Mouse (Mus musculus) skeletal muscle tissue, adult 2 months (tissue): Measurements from ENCODE around the gene L2hgdh.
A peak's percentile ranks its signal among the peaks of the same experiment; 100 is the strongest.

Source experiments
- DNase-seq: peaks from one replicate; pipeline ENCODE4 v3.0.0-alpha.2; 2012; ENCODE audit warnings: low read depth, low spot score

L2hgdh gene

DNA sequence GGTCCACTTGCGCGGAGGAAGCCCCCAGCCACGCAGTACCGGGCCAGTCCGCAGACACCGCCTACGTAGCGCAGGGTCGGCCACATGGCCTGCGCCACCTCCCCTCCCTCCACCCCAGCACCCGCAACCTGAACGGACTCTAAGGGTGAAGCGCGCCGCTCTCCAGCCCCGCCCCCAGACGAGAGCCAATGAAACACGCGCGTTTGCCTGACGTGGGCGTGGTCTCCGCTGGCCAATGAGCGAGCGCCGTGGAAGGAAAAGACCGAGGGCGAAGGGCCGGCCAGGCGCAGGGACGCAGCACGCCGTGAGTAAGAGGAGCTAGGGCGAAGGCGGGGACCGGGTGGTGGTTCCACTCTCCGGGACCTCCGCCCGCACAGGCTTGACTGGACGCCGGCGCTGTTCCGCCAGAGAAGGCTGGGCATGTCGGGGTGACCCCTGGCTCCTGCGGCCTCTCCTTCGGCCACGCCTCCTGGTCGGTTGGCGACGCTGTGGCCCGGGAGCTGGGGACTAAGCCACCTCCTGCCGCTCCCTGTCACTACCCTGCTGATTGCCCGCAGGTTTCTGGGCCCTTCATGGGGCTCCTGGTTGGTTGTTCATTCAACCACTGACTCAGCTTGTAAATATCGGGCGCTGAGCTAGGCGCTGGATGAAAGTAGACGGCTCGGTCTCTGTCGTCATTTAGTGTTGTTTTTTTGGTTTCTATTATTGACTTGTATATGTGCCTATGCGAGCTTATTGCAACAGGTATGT, at the start of gene L2hgdh, which contains the start of gene Atp5s:
Gene L2hgdh, minus strand, starts transcription at position 163 of the 750 bp plus-strand sequence.
Gene Atp5s, plus strand, starts transcription at position 240 of the 750 bp plus-strand sequence.
- peak; percentile 92 for DNase-seq

DNA sequence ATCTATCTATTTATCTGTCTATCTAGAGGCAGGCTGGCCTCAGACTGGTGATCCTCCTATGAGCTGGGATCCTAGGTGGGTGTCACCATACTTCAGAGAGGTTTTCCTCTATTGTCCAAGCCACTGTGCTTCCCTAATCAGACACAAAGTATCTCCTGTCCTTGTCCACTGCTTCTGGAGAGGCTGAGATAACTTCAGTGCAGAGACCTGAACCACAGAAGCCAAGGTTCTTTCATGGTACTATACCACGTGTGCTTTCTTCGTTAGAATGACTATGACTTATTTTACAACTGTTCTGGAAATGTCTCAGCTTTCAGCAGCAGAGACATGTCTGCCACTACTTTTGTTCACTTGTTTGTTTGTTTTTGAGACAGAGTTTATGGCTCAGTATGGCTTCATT, 44.2 kb upstream of the L2hgdh start:
- no peak for DNase-seq

DNA sequence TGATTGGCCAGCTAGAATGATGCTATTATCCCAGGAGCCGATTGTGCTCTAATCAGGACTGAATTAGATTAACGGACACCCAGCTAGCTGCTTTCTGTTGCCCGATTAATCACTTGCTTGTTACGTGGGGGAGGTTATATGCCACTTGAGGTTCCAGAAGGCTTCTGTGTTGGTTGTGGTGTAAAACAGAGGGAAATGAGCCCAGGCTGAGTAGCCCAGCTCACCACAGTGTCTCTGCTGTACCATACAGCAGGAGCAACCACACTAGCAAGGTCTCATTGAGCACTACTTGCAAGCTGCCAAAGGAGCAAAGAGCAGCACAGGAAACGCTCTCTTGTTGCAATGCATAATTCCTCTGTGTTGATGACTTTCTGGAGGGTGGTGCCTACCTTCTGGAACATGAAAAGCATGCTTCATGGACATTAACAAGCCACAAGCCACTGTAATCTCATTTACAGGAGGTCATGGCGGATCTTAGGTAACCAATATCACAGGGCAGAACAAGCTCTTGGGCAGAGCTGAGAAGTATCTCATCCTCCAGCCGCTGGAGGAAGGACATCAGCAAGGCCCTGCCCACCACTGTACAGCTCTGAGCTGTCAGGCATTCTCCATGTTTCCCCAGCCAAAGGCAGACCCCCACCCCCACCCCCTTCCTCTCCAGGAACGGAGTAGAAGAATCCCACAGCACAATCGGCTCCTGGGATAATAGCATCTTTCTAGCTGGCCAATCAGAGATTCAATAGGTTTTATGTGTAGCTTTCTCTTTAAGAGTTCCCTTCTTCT, 43.0 kb upstream of the L2hgdh start:
- no peak for DNase-seq

DNA sequence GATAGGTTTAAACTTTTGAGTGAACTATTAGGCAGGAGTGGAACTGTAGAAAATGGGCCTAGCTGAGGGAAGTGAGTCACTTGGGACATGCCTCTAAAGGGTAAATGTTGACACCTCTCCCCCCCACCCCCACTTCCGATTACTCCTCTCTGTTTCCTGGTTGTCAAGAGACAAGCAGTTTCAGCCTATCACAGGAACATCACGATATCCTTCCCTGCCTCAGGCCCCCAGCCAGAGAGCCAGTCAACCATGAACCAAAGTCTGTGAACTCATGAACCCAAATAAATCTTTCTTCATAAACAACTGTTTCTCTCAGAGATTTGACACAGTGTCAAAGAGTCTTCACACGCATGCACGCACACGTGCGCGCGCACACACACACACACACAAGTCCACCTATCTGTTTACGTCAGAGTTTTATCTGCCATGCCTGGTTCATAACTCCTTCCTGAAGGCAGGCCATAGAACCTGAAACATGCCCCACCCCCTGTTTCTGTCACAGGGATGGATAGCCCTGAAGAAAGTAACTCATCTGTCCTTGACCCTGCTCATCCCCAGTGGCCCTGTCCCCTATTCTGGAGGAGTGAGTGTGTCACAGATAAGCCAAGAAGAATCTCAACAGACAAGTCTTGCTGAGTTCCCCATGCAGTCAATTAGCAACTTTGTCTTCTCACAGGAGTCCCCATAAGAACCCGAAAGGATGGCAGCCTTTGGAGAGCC, 41.7 kb upstream of the L2hgdh start:
- no peak for DNase-seq

DNA sequence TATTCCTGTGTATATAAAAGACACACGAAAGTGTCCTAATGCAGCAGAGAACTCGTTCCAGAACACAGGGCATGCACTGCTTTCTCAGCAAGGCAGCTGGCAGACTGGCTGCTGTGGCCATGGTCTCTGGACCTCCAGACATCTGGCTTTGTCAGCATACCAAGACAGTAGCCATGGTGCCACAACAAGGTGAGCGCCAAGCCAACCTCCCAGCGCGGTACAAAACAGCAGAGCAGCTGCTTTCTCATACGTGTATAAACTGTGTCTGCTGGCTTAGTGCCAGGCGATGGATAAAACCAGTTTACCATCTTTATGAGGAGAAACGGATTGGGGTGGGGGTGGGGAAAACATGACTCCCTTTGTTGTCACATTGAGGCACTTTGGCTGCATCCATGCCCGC, 40.9 kb upstream of the L2hgdh start:
- no peak for DNase-seq

DNA sequence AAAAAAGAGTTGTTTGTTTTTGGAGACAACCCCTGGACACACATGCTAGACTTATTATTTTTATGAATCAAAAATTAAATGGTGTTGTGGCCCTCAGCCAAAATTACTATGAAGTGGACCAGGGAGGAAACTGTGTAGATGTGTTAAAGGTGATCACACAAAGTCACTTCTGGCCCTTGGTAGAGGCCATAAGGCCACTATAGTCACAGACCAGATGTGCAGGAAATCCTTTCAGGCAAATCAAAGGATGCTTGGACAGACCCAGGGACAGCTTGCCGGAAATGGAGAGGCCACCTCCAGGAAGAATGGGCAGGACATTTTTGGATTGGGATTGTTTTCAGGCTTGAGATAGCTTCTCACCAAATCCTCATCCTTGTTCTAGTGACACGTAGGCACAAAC, 36.9 kb upstream of the L2hgdh start:
- no peak for DNase-seq

DNA sequence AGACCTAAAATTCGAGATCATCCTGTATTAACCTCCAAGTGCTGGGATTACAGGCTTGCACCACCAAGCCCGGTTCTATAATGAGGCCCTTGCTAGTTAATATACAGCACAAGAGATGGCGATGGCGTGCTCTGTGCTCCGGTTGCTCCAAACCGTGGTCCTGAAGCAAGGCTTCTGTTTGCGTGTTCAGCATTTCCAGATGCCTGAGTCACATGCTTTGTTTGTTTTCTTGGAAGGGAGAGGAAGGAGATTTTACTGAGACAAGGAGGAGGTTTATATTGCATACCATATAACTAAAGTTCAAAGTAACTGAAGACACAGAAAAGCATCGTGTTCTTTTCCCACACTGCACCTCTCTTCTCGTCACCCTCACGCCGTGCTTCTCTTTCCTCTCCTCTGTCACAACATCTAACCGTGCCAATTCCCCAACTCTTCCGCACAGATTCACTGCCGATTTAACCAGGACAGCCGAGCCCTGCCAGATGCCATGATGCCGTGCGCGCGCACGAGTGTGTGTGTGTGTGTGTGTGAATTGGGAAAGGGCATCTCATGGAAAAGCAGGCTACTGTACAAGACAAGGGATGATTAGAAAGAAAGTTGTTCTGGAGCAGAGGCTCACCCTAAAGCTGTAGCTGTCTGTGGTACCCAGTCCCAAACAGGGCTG, 36.2 kb upstream of the L2hgdh start:
- DNase-seq, result no peak

DNA sequence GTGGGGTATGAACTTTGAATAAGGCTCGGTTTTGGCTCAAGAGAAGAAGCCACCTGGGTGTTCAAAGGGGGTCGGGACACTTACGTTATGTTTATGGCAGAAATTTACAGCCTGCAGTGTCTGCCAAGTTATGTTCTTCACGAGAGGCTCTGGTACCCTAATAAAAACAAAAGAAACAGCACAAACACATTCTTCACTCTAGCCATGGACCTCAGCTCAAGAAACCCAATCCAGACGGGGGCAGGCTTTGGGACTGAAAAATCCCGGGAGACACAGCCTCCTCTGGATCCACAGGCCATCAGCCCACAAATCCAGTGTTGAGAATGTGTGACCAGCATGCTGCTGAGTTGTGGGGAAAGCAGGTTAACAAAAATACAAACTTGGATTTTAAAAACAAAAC, 35.3 kb upstream of the L2hgdh start:
- no peak for DNase-seq

DNA sequence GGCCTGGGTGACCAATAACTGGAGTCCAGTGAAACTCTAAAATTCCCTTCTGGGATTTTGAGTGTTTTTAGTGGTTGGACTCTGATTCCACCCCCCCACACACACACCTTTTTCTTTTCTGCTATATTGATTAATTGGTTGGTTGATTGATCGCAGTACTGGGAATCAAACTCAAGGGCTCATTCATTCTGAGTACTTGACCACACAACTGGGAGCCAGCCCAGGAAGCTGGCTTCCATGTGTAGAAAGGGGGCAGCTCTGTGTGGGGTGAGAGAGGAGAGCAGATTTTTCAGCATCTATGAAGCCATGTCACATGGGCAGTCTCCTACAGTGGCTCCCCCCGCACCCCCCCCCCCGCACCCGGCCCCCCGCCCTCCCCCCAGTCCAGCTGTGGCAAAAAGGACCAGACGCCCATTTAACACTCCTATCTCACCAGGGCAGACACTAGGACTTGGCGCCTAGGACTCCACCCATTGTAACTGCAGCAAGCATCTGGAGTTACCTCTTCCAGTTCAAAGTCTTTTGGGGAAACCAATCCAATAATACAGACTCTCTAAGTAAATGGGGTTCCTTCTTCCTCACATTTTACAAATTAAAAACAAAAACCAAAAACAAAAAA, 34.7 kb upstream of the L2hgdh start:
- DNase-seq, result no peak

DNA sequence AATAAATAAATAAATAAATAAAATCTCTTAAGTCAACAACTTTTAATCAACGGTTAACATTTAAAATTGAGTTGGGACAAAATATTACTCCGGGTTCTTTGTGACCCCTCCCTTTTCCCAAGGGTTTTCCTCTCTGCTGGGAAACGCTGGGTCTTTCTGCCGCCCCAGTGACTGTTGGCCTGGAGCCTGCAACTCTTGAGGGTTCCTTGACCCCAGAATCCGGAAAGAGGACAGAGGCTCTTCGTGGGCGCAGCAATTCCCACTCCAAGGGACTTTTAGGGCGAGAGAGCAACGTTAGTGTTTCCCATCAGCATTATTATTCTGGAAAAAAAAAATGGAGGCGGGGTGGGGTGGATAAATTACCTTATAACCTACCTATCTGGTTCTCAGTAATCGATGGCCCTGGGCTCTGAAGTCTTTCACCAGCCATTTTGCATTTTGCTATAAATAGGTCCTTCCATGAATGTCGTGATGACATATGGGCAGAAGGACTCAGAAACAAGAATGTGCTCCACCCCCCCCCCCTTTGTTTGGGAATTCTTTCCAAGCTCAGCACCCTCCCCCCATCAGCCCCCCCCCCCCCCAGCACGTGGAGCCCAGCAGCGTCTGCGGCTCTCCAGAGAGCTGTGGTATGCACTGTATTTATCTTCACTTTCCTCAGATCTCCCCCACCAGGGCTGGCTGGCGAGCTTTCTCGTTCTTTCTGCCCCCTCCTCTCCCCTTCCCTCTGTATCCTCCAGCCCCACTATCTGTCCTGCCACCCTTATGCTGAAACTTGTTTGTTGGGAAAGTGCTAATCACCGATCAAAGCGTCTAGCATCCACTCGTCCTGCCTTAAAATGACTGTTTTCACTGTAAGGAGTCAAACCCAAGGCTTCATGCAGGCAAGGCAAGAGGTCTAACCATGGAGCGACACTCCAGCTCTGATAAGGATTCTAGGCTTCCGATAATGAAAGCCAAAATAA, 33.8 kb upstream of the L2hgdh start:
- no peak for DNase-seq

DNA sequence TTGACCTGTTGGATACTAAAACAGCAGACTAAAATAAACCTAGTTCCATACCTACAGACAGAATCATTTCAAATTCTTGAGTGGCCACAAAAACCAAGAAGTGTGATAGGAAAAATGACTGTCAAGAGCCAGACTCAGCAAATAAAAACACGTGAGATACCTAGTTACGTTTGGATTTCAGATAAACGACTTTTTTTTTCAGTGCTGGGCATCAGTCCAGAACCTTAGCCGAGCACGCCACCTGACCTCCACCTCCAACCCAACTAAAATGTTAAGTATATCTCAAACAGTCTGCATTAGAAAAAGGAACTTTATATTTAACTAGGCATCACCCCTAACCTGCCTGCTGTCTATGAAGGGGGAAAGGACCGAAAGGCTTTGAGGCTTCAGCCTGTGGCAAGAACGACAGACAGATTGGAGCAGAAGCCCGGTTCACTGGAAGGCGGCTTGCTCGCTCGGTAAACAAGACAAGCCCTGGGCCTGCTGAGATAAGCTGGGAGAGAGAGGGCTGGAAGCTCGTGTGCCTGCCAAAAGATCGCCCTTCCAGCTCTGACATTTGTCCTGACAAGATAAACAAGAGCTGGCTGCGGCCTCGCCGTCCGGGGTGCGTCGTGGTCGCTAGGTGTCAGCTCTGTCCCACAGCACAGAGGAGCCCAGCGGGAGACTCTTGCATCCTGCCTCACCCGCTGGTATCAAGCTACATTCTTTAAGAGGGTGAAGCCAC, 32.9 kb upstream of the L2hgdh start:
- DNase-seq, result peak; percentile 94

DNA sequence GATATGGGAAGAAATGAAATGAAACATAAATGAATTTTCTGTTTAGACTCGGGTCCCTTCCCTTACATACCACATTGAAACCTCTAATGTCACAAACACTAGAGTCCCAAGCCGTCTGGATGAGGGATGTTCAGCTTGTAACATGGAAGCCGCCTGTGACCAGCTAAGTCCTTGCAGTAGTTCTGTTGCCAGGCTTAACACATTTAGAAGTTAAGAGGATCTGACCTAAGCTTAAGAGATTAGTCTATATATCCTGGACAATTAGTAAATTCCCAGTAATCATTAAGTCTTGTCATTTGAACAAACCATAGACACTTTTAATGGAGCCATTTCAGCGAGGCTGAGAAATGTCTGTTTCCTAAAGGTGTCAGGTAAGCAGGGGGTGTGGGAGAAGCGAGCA, 31.3 kb upstream of the L2hgdh start:
- no peak for DNase-seq

DNA sequence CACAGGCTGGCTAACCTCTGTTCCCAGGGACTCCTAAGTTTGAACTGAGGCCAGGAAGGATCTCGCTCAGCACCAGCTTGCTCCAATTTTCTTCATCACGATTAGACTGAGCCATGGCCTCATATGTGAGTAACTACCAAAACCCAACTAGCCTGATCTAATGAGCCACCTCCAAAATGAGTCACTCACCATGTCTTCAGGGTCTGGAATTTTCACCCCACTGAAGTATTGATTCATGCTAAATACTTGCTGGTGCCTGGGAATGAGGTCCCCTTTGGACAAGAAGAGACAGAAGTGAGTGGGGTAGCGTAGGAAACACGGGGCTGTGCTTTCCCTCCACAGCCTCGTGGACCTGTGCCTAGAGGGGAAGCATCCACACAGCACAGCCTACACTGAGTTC, 29.3 kb upstream of the L2hgdh start:
- no peak for DNase-seq

DNA sequence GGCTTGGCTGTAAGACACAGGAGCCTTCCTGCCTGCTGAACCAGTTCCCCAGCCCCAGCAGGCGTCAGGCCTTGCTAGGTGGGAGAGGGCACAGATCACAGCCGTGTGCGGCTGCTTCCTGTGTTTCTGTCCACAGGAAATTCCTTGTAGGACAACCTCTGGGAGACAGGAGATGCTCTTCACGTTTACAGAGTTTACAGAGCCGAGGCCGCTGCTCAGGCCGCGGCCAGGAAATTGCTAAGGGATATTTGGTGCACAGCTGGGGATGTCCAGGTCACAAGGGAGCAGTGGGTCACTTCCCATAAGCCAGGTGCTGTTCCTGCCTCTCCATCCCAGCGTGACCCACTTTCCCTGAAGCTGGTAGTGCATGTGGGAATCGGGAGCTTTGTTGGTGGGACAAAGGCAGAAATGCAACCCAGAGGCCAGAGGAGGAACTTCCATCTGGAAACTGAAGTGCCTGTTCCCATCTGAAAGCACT, 27.2 kb upstream of the L2hgdh start:
- DNase-seq, result no peak

DNA sequence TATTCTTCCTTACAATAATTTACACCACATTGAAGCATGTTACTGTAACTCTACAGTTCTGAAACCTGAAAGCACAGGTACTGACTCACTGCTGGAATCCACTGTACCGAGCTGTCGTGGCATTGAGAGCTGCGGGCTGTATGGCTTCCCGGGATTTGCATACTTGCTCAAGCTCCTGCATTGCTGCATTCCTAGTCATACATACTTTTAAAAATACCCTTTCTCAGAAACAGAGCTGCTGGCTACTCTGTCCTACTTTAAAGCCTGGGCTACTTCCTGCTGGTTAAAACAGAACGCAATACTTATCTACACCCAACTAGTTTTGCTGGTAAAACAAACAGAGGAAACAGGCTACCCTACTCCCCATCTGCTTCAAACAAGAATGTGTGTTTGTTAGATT, 19.5 kb upstream of the L2hgdh start:
- no peak for DNase-seq

DNA sequence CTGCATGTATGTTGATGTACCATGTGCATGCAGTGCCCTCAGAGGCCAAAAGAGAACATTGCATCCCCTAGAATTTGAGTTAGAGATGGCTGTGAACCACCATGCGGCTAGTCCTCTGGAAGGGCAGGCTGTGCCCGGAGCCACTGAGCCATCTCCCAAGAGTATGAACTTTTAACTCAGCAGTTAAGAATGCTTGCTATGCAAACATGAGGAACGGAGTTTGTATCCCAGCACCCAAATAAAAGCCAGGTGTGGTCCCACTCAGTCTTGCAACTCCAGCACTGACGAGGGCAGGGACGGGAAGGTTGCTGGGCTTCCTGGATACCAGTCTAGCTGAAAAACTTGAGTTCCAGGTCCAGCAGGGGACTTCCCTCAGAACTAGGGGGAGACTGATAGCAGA, 17.3 kb upstream of the L2hgdh start:
- DNase-seq, result no peak

DNA sequence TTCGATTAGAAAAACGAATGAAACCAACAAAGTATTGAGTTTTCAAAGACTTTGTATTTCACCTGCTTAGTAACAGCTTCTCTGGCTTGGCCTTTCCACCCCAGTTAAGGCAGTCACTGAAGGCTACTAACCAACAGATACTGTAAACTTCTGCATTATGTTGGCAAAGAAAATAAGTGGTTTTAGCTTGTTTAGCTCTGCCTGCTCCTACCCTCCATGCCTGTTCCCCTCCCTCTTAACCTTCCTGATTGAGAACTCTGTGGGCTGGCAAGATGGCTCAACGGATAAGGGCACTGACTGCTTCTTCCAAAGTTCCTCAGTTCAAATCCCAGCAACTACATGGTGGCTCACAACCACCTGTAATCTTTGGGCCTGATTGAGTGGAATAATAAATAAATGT, 9.2 kb upstream of the L2hgdh start:
- no peak for DNase-seq

DNA sequence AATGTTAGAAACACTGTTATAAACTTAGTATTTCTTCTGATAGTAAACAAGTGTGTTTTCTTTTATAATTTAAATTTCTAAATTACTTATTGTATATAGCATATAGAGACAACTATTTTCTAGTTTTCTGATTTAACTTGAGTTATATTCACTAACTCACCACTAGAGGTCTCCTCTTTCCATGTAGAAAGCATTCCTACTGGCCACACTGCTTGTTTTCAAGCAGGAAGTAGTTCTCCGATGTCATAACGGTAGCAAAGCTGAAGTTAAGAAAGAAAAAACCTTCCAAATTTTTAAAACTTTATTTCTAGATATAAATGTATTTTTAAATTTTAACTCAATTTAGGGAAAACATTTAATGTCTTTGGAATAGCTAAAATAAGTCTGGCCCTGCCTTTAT, 8.8 kb upstream of the L2hgdh start:
- DNase-seq, result peak; percentile 50

DNA sequence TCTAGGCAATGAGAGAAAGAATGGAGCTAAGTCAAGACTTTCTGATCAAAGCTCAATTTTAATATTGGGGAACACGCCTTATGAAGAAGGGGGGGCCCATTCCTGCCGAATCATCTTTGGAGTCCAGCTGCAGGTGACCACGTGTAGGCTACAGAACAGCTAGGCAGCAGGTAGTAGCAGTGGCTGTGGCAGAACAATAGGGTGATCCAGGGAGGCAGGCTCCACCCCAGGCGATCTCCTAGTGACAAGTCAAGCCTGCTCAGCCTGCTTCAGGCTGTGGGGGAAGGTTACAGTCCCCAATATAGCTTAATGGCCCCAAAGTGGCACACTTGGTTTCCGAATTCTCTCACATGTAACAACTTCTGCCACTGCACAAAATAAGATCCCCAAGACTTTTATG, 7.5 kb upstream of the L2hgdh start:
- DNase-seq, result no peak
